Mouse (Mus musculus): ENCODE measurements around the gene Pln. TPM values are rescaled to one million over a fixed set of nuclear protein-coding genes. Genes with fewer than 3 reads are reported as not detected.

Gene Pln
- polyA plus RNA-seq, 1 experiment from 2014 or later: 542 TPM

DNA sequence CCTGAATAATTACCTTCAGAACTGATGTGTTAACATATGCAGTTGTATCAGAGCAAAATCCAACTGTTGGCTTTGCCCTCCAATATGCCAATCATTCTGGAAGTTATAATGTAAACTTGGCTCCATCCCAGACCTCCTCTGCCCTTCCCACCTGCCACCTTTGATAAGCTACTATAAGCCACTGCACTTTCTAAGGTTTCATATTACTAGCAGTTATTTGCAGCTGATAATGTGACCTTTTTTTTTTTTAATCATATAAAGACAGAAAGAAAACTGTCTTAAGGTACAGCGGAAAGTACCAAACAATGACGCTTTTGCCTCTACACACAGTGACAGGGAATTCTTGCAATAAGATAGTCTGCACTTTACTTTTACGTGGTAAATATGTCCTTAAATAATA is 1.5 kb upstream of the Pln start:
- Histone ChIP-seq H3K27me3 (ENCODE audit: control insufficient read depth, insufficient read depth, low read length) (no peaks in the 10 kb centered on the region), H3K27ac (ENCODE audit: low read depth, low read length) (peak overlapping the region; percentile 85; the same call in 1 of the 2 replicates), H3K4me3 (ENCODE audit: low read depth, low read length) (0 out of 2 replicates have a peak overlapping the region, but pooled peaks have one; percentile 18), H3K36me3 (ENCODE audit: control insufficient read depth, insufficient read depth, low read length) (no peaks in the 10 kb centered on the region), H3K4me2 (peak overlapping the region; percentile 54), H3K4me1 (ENCODE audit: control insufficient read depth, insufficient read depth, low read length) (peaks cover 21% of the 10 kb centered on the region), H3K9ac (ENCODE audit: low read depth, low read length) (no peak overlapping the region), H3K9me3 (replicated peaks; ENCODE audit: control insufficient read depth, low read length) (no peaks in the 10 kb centered on the region)
- WGBS (ENCODE audit: insufficient replicate concordance): 76% methylated on average over 3 of the region's 3 CpGs
- no peak for ATAC-seq (replicated peaks; ENCODE audit: insufficient number of reproducible peaks, low FRiP score, low TSS enrichment)

DNA sequence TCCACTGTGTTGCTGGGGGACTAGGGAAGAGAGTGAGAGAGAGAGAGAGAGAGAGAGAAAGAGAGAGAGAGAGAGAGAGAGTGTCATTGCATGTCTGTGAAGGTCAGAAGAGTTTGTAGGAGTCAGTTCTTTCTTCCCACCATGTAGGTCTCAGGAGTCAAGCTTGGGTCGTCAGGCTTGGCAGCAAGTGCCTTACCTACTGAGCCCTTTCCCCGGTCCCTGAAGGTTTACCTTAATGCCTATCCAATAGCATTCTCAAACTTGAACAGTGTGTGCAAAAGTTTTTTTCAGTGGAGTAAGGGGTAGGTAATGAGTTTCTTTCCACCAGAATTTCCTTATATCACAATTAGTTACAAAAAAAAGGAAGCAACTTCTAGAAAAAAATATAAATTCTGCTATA is 1.6 kb downstream of the Pln start:
- Histone ChIP-seq H3K27me3 (ENCODE audit: control insufficient read depth, insufficient read depth, low read length) (no peaks in the 10 kb centered on the region), H3K4me1 (ENCODE audit: control insufficient read depth, insufficient read depth, low read length) (peaks cover 8% of the 10 kb centered on the region; the same call in 1 of the 2 replicates), H3K4me3 (ENCODE audit: low read depth, low read length) (peak overlapping the region; percentile 37), H3K9me3 (replicated peaks; ENCODE audit: control insufficient read depth, low read length) (no peaks in the 10 kb centered on the region), H3K36me3 (ENCODE audit: control insufficient read depth, insufficient read depth, low read length) (no peaks in the 10 kb centered on the region), H3K27ac (ENCODE audit: low read depth, low read length) (peak overlapping the region; percentile 82), H3K4me2 (no peak overlapping the region), H3K9ac (ENCODE audit: low read depth, low read length) (peak overlapping the region; percentile 72)
- ATAC-seq (replicated peaks; ENCODE audit: insufficient number of reproducible peaks, low FRiP score, low TSS enrichment): no peak
- WGBS (ENCODE audit: insufficient replicate concordance): 46% methylated on average over 2 of the region's 2 CpGs

DNA sequence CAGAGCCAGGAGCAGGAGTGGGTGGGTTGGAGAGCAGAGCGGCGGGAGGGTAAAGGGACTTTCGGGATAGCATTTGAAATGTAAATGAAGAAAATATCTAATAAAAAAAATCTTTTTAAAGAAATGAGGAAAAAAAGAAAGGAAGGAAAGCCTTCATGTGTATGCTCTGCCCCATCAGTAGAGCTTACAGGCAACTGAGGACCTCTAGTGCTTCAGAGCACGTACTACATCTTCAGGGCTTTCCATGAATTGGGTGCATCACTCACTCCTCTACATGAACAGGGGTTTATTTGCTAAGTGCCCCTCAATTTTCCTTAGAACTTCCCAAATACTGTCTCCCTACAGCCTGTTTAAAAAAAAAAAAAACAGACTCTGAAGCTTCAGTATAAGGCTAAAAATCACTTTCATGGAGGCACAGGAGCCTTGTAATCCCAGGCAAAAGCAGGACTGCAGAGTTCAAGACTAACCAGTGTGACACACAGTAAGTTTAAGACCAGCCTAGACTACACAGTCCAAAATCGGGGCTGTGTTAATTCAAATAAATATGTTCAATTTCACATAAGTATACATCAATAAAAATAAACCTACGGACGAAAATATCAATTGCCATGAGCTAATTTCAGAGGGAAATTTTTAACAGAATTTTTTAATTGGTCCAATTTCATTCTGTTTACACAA is 4.0 kb downstream of the Pln start:
- Histone ChIP-seq H3K4me3 (ENCODE audit: low read depth, low read length) (peak overlapping the region; percentile 35), H3K36me3 (ENCODE audit: control insufficient read depth, insufficient read depth, low read length) (no peaks in the 10 kb centered on the region), H3K27me3 (ENCODE audit: control insufficient read depth, insufficient read depth, low read length) (no peaks in the 10 kb centered on the region), H3K9me3 (replicated peaks; ENCODE audit: control insufficient read depth, low read length) (no peaks in the 10 kb centered on the region), H3K27ac (ENCODE audit: low read depth, low read length) (peak overlapping the region; percentile 74), H3K4me2 (peak overlapping the region; percentile 57), H3K9ac (ENCODE audit: low read depth, low read length) (peak overlapping the region; percentile 65), H3K4me1 (ENCODE audit: control insufficient read depth, insufficient read depth, low read length) (peaks cover 2% of the 10 kb centered on the region; the same call in 1 of the 2 replicates)
- peak; percentile 44; the same call in 1 of the 2 replicates for ATAC-seq (replicated peaks; ENCODE audit: insufficient number of reproducible peaks, low FRiP score, low TSS enrichment)
- 68% methylated on average over 7 of the region's 7 CpGs for WGBS (ENCODE audit: insufficient replicate concordance)

DNA sequence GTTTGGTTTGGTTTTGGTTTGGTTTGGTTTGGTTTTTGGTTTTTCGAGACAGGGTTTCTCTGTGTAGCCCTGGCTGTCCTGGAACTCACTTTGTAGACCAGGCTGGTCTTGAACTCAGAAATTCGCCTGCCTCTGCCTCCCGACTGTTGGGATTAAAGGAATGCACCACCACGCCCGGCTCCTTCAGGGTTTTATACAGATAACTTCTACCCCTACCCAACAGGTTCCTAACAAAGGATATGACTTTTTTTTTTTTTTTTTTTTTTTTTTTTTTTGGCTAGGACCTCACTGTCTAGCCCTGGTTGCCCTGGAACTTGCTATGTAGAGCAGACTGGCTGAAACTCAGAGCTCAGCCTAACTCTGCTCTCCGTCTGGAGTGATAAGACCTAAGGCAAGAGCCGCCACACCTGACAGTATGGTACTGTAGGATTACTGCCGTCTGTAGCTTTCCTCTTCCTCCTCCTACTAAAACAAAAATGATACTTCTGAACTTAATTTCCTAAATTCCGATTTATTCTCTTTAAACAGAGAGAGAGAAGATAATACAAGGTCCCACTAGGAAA is 4.8 kb downstream of the Pln start:
- Histone ChIP-seq H3K9me3 (replicated peaks; ENCODE audit: control insufficient read depth, low read length) (no peaks in the 10 kb centered on the region), H3K27ac (ENCODE audit: low read depth, low read length) (peak overlapping the region; percentile 62), H3K4me1 (ENCODE audit: control insufficient read depth, insufficient read depth, low read length) (no peaks in the 10 kb centered on the region), H3K4me2 (peak overlapping the region; percentile 57), H3K9ac (ENCODE audit: low read depth, low read length) (peak overlapping the region; percentile 65), H3K4me3 (ENCODE audit: low read depth, low read length) (peak overlapping the region; percentile 35), H3K36me3 (ENCODE audit: control insufficient read depth, insufficient read depth, low read length) (no peaks in the 10 kb centered on the region), H3K27me3 (ENCODE audit: control insufficient read depth, insufficient read depth, low read length) (no peaks in the 10 kb centered on the region)
- ATAC-seq (replicated peaks; ENCODE audit: insufficient number of reproducible peaks, low FRiP score, low TSS enrichment): no peak
- 66% methylated on average over 9 of the region's 9 CpGs for WGBS (ENCODE audit: insufficient replicate concordance)

DNA sequence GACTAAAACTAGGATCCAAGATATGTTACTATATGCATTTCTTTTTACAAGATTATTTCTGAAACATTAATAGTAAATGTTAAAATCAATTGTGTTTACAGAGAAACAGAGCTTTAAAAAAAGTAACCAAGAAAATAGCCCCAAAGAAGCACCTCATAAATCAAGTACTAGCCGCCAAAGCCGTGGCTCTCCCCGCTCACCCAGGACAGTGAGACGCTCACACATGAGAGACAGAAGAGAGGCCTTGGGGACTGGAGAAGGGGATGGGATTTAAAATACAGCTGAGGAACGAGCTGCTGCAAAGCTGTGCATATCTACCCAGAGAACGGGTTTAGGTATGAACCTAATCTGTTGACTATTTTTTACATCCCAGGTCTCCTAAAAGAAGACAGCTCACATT is 5.9 kb downstream of the Pln start:
- Histone ChIP-seq H3K27ac (ENCODE audit: low read depth, low read length) (peak overlapping the region; percentile 75), H3K36me3 (ENCODE audit: control insufficient read depth, insufficient read depth, low read length) (no peaks in the 10 kb centered on the region), H3K4me1 (ENCODE audit: control insufficient read depth, insufficient read depth, low read length) (no peaks in the 10 kb centered on the region), H3K9me3 (replicated peaks; ENCODE audit: control insufficient read depth, low read length) (no peaks in the 10 kb centered on the region), H3K27me3 (ENCODE audit: control insufficient read depth, insufficient read depth, low read length) (no peaks in the 10 kb centered on the region), H3K4me3 (ENCODE audit: low read depth, low read length) (peak overlapping the region; percentile 14; the same call in 1 of the 2 replicates), H3K9ac (ENCODE audit: low read depth, low read length) (peak overlapping the region; percentile 60; the same call in 1 of the 2 replicates), H3K4me2 (peak overlapping the region; percentile 52)
- ATAC-seq (replicated peaks; ENCODE audit: insufficient number of reproducible peaks, low FRiP score, low TSS enrichment): no peak
- WGBS (ENCODE audit: insufficient replicate concordance): 47% methylated on average over 6 of the region's 6 CpGs

DNA sequence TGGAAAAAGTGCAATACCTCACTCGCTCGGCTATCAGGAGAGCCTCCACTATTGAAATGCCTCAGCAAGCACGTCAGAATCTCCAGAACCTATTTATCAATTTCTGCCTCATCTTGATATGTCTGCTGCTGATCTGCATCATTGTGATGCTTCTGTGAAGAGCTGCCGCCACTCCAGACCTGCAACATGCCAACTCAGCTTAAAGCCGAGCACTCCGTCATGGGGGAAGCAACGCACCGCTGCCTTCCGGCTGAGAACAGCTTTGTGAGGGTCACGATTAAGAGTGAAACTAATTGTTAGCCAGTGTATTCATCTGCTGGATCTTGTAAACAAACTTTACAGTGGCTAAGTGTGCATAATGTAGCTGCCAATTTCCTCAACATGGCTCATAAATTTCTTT is 6.4 kb downstream of the Pln start:
- WGBS (ENCODE audit: insufficient replicate concordance): 52% methylated on average over 10 of the region's 10 CpGs
- no peak for ATAC-seq (replicated peaks; ENCODE audit: insufficient number of reproducible peaks, low FRiP score, low TSS enrichment)
- H3K36me3 ChIP-seq (ENCODE audit: control insufficient read depth, insufficient read depth, low read length): no peaks in the 10 kb centered on the region; the same call in 1 of the 2 replicates
- H3K4me3 ChIP-seq (ENCODE audit: low read depth, low read length): peak overlapping the region; percentile 14; the same call in 1 of the 2 replicates
- H3K9ac ChIP-seq (ENCODE audit: low read depth, low read length): peak overlapping the region; percentile 60; the same call in 1 of the 2 replicates
- peak overlapping the region; percentile 52 for H3K4me2 ChIP-seq
- H3K4me1 ChIP-seq (ENCODE audit: control insufficient read depth, insufficient read depth, low read length): no peaks in the 10 kb centered on the region
- peak overlapping the region; percentile 75 for H3K27ac ChIP-seq (ENCODE audit: low read depth, low read length)
- no peaks in the 10 kb centered on the region for H3K9me3 ChIP-seq (replicated peaks; ENCODE audit: control insufficient read depth, low read length)
- H3K27me3 ChIP-seq (ENCODE audit: control insufficient read depth, insufficient read depth, low read length): no peaks in the 10 kb centered on the region

DNA sequence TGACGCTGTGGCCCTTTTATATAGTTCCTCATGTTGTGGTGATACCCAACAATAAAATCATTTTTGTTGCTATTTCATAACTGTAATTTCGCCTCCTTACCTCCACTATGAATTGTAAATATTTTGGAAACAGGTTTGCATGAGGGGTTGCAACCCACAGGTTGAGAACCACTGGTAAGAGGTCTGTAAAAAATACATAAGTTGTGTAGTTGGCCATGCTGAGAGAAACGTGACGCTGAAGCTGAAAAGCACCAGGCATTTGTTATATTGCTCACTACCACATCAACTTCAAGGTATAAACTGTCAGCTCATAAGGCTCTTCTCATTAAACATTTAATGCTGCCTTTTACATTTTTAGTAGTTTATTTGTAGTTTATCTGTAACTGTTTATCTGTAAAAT is 8.0 kb downstream of the Pln start:
- no peak overlapping the region for H3K4me3 ChIP-seq (ENCODE audit: low read depth, low read length)
- 86% methylated on average over 4 of the region's 4 CpGs for WGBS (ENCODE audit: insufficient replicate concordance)
- no peaks in the 10 kb centered on the region for H3K9me3 ChIP-seq (replicated peaks; ENCODE audit: control insufficient read depth, low read length)
- H3K27ac ChIP-seq (ENCODE audit: low read depth, low read length): no peak overlapping the region
- H3K36me3 ChIP-seq (ENCODE audit: control insufficient read depth, insufficient read depth, low read length): no peaks in the 10 kb centered on the region; the same call in 1 of the 2 replicates
- no peak overlapping the region for H3K9ac ChIP-seq (ENCODE audit: low read depth, low read length)
- H3K4me1 ChIP-seq (ENCODE audit: control insufficient read depth, insufficient read depth, low read length): no peaks in the 10 kb centered on the region
- H3K4me2 ChIP-seq: no peak overlapping the region
- ATAC-seq (replicated peaks; ENCODE audit: insufficient number of reproducible peaks, low FRiP score, low TSS enrichment): no peak
- no peaks in the 10 kb centered on the region for H3K27me3 ChIP-seq (ENCODE audit: control insufficient read depth, insufficient read depth, low read length)

DNA sequence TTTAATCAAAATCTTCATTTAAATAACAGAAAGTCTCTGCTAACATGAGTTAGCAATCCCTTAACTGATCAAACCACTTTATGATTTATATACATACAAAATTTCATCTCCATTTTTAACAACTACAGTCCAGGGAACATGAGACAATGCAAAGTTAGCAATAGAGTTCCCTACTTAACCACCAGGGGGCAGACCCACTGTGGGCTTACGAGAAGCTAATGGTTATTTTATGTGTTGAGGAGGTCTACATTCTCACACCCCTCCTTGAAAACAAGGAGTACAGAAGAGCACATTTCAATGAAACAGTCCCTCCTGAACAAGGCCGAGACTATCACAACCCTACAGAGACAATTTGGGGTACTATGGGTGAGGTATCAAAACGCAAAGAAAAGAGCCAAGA is 9.0 kb downstream of the Pln start:
- Histone ChIP-seq H3K4me3 (ENCODE audit: low read depth, low read length) (no peak overlapping the region), H3K9ac (ENCODE audit: low read depth, low read length) (no peak overlapping the region), H3K36me3 (ENCODE audit: control insufficient read depth, insufficient read depth, low read length) (no peaks in the 10 kb centered on the region; the same call in 1 of the 2 replicates), H3K27ac (ENCODE audit: low read depth, low read length) (no peak overlapping the region), H3K4me2 (no peak overlapping the region), H3K9me3 (replicated peaks; ENCODE audit: control insufficient read depth, low read length) (no peaks in the 10 kb centered on the region), H3K4me1 (ENCODE audit: control insufficient read depth, insufficient read depth, low read length) (no peaks in the 10 kb centered on the region), H3K27me3 (ENCODE audit: control insufficient read depth, insufficient read depth, low read length) (no peaks in the 10 kb centered on the region)
- ATAC-seq (replicated peaks; ENCODE audit: insufficient number of reproducible peaks, low FRiP score, low TSS enrichment): no peak
- 40% methylated on average over 3 of the region's 3 CpGs for WGBS (ENCODE audit: insufficient replicate concordance)

All from heart, embryonic 11.5 days (tissue).